Mouse (Mus musculus) testis, adult 2 months (tissue): Measurements from ENCODE around the gene Hspa4l.

Experiments
- CTCF ChIP-seq: fragments of 200-500 bp; IDR thresholded peaks from 2 replicates; pipeline ENCODE4 v1.5.1; 2012; ENCODE audit warnings: low read depth, mild to moderate bottlenecking, inconsistent platforms, low read length, moderate library complexity; ENCODE audit not compliant: control insufficient read depth, insufficient read depth, insufficient replicate concordance
- POLR2A ChIP-seq: fragments of 200-500 bp; IDR thresholded peaks from 2 replicates; pipeline ENCODE4 v1.6.1; 2012; ENCODE audit warnings: low read depth, mild to moderate bottlenecking, inconsistent platforms, low read length, moderate library complexity; ENCODE audit not compliant: control insufficient read depth

- TF ChIP-seq CTCF: no peak
- peak; percentile 32; the same call in 1 of the 2 replicates for TF ChIP-seq POLR2A
Measured at GRCm38 (mm10) chr3:40800373-40800823, 56.1 kb downstream of the Hspa4l start.
